Comparison of ENCODE assay signal across 12 mouse cellular contexts in genomic region chr17:36001966-36002365, GRCm38 (mm10). TPM values are rescaled to one million over a fixed set of nuclear protein-coding genes. Genes with fewer than 3 reads are reported as not detected.
DNase-seq lines count a peak whose midpoint lies in the region; ATAC-seq lines count a peak whose summit lies in the region.
"Had no signal": no experiment of that assay in that cellular context is flagged by ENCODE, and none has a peak within 500 bp of the region (broad histone marks: within the 10 kb centered on the region; RNA-seq: fewer than 3 reads in every experiment).

No protein-coding gene starts in this region.

- H3K4me1 ChIP-seq in stomach, embryonic 15.5 days = no peaks in the 10 kb centered on the region
- peaks cover 15% of the 10 kb centered on the region for H3K4me1 ChIP-seq in neural tube, embryonic 15.5 days
- H3K4me1 ChIP-seq in hindbrain, embryonic 16.5 days (ENCODE audit: control insufficient read depth, insufficient read depth, low read depth, low read length) = peaks cover 2% of the 10 kb centered on the region

- peak; percentile 63 for ATAC-seq in stomach, embryonic 15.5 days (ENCODE audit: insufficient read depth, low FRiP score, low read depth)
- no peak for ATAC-seq in neural tube, embryonic 15.5 days (ENCODE audit: low FRiP score)
- ATAC-seq in hindbrain, embryonic 16.5 days = no peak

- H3K4me2 ChIP-seq in stomach, embryonic 15.5 days = no peak overlapping the region
- H3K4me2 ChIP-seq in neural tube, embryonic 15.5 days = no peak overlapping the region
- H3K4me2 ChIP-seq in hindbrain, embryonic 16.5 days (ENCODE audit: low read length) = no peak overlapping the region
- H3K4me2 ChIP-seq: embryonic facial prominence, embryonic 13.5 days had no signal

- no peak overlapping the region for H3K9ac ChIP-seq in stomach, embryonic 15.5 days
- H3K9ac ChIP-seq in neural tube, embryonic 15.5 days (replicated peaks) = no peak overlapping the region
- no peak overlapping the region for H3K9ac ChIP-seq in hindbrain, embryonic 16.5 days (ENCODE audit: low read depth, low read length)
- H3K9ac ChIP-seq: embryonic facial prominence, embryonic 13.5 days had no signal

- H3K4me3 ChIP-seq in stomach, embryonic 15.5 days (replicated peaks) = no peak overlapping the region
- no peak overlapping the region for H3K4me3 ChIP-seq in neural tube, embryonic 15.5 days (replicated peaks)
- H3K4me3 ChIP-seq in hindbrain, embryonic 16.5 days (ENCODE audit: low read length) = no peak overlapping the region
- H3K4me3 ChIP-seq: embryonic facial prominence, embryonic 13.5 days had no signal

- peak; percentile 28 for DNase-seq in thymus, postnatal 0 days (ENCODE audit: low spot score)
- DNase-seq in thymus, postnatal 10 days (ENCODE audit: low spot score in 2 of 2) = no peak
- peak; percentile 41 for DNase-seq in T-cell, adult 2 months (ENCODE audit: low spot score)
- DNase-seq in liver = peak; percentile 87
- no peak for DNase-seq in testis, postnatal 14 days (ENCODE audit: low spot score)
- DNase-seq: adrenal gland, postnatal 14 days; kidney, adult 18-20 months had no signal

- H3K9me3 ChIP-seq in stomach, embryonic 15.5 days = no peaks in the 10 kb centered on the region
- H3K9me3 ChIP-seq in neural tube, embryonic 15.5 days (replicated peaks) = no peaks in the 10 kb centered on the region
- peaks cover 2% of the 10 kb centered on the region; the same call in 1 of the 2 replicates for H3K9me3 ChIP-seq in hindbrain, embryonic 16.5 days (ENCODE audit: control insufficient read depth, low read length)
- H3K9me3 ChIP-seq: embryonic facial prominence, embryonic 13.5 days had no signal

- H3K27ac ChIP-seq in stomach, embryonic 15.5 days = no peak overlapping the region
- no peak overlapping the region for H3K27ac ChIP-seq in neural tube, embryonic 15.5 days (replicated peaks)
- H3K27ac ChIP-seq in hindbrain, embryonic 16.5 days (ENCODE audit: low read depth, low read length) = no peak overlapping the region
- H3K27ac ChIP-seq: embryonic facial prominence, embryonic 13.5 days; macrophage had no signal

- no peaks in the 10 kb centered on the region for H3K27me3 ChIP-seq in stomach, embryonic 15.5 days (replicated peaks)
- no peaks in the 10 kb centered on the region for H3K27me3 ChIP-seq in neural tube, embryonic 15.5 days (replicated peaks)
- no peaks in the 10 kb centered on the region for H3K27me3 ChIP-seq in hindbrain, embryonic 16.5 days (replicated peaks; ENCODE audit: control insufficient read depth, insufficient read depth, low read length)
- H3K27me3 ChIP-seq: embryonic facial prominence, embryonic 13.5 days had no signal

- WGBS in stomach, embryonic 15.5 days = 92% methylated on average over 6 of the region's 6 CpGs
- 96% methylated on average over 6 of the region's 6 CpGs for WGBS in neural tube, embryonic 15.5 days
- WGBS in hindbrain, embryonic 16.5 days = 94% methylated on average over 6 of the region's 6 CpGs

- 0 out of 2 replicates have a peak, but pooled peaks cover 10% of the 10 kb centered on the region for H3K36me3 ChIP-seq in stomach, embryonic 15.5 days
- H3K36me3 ChIP-seq in neural tube, embryonic 15.5 days = peaks cover 10% of the 10 kb centered on the region; the same call in 1 of the 2 replicates
- H3K36me3 ChIP-seq in hindbrain, embryonic 16.5 days (ENCODE audit: control insufficient read depth, insufficient read depth, low read length) = peaks cover 5% of the 10 kb centered on the region; the same call in 1 of the 2 replicates

RNA-seq across cellular contexts. Expression of gene H2-T24, which starts 18.4 kb away (rescaled TPM):
- 4.2 and 6.5 TPM in 2 replicates for polyA plus RNA-seq in thymus, postnatal 0 days (2015; fragmentation: Nextera tagmentation; extraction: Ambion mirVana)
- polyA plus RNA-seq in stomach, embryonic 15.5 days (2015; fragmentation: Nextera tagmentation; extraction: Ambion mirVana) = 2.6 and 4.2 TPM in 2 replicates
- polyA plus RNA-seq in neural tube, embryonic 15.5 days (2015; fragmentation: Nextera tagmentation; extraction: Ambion mirVana) = 8.6 and 10.0 TPM in 2 replicates
- 9.6 and 10.3 TPM in 2 replicates for polyA plus RNA-seq in hindbrain, embryonic 16.5 days (2015; fragmentation: Nextera tagmentation; extraction: Ambion mirVana)

RNA-seq across cellular contexts. Expression of gene Prr3, which starts 21.9 kb away (rescaled TPM):
- 22.0 TPM in 2 replicates for polyA plus RNA-seq in thymus, postnatal 0 days (2015; fragmentation: Nextera tagmentation; extraction: Ambion mirVana)
- 27.6 and 29.0 TPM in 2 replicates for polyA plus RNA-seq in stomach, embryonic 15.5 days (2015; fragmentation: Nextera tagmentation; extraction: Ambion mirVana)
- polyA plus RNA-seq in neural tube, embryonic 15.5 days (2015; fragmentation: Nextera tagmentation; extraction: Ambion mirVana) = 78.5 and 87.9 TPM in 2 replicates
- polyA plus RNA-seq in hindbrain, embryonic 16.5 days (2015; fragmentation: Nextera tagmentation; extraction: Ambion mirVana) = 93.3 and 93.7 TPM in 2 replicates

RNA-seq across cellular contexts. Expression of gene Gnl1, which starts 22.3 kb away (rescaled TPM):
- 38.6 and 42.4 TPM in 2 replicates for polyA plus RNA-seq in thymus, postnatal 0 days (2015; fragmentation: Nextera tagmentation; extraction: Ambion mirVana)
- polyA plus RNA-seq in stomach, embryonic 15.5 days (2015; fragmentation: Nextera tagmentation; extraction: Ambion mirVana) = 41.4 and 47.0 TPM in 2 replicates
- 67.4 and 73.0 TPM in 2 replicates for polyA plus RNA-seq in neural tube, embryonic 15.5 days (2015; fragmentation: Nextera tagmentation; extraction: Ambion mirVana)
- 74.1 and 75.1 TPM in 2 replicates for polyA plus RNA-seq in hindbrain, embryonic 16.5 days (2015; fragmentation: Nextera tagmentation; extraction: Ambion mirVana)

RNA-seq across cellular contexts. Expression of gene H2-T23, which starts 30.7 kb away (rescaled TPM):
- 136 and 163 TPM in 2 replicates for polyA plus RNA-seq in thymus, postnatal 0 days (2015; fragmentation: Nextera tagmentation; extraction: Ambion mirVana)
- 11.4 and 14.8 TPM in 2 replicates for polyA plus RNA-seq in stomach, embryonic 15.5 days (2015; fragmentation: Nextera tagmentation; extraction: Ambion mirVana)
- 5.3 and 13.9 TPM in 2 replicates for polyA plus RNA-seq in neural tube, embryonic 15.5 days (2015; fragmentation: Nextera tagmentation; extraction: Ambion mirVana)
- 5.0 and 5.1 TPM in 2 replicates for polyA plus RNA-seq in hindbrain, embryonic 16.5 days (2015; fragmentation: Nextera tagmentation; extraction: Ambion mirVana)

RNA-seq across cellular contexts. Expression of gene Abcf1, which starts 32.4 kb away (rescaled TPM):
- 102 and 114 TPM in 2 replicates for polyA plus RNA-seq in thymus, postnatal 0 days (2015; fragmentation: Nextera tagmentation; extraction: Ambion mirVana)
- 94.0 and 94.7 TPM in 2 replicates for polyA plus RNA-seq in stomach, embryonic 15.5 days (2015; fragmentation: Nextera tagmentation; extraction: Ambion mirVana)
- polyA plus RNA-seq in neural tube, embryonic 15.5 days (2015; fragmentation: Nextera tagmentation; extraction: Ambion mirVana) = 78.4 and 90.3 TPM in 2 replicates
- polyA plus RNA-seq in hindbrain, embryonic 16.5 days (2015; fragmentation: Nextera tagmentation; extraction: Ambion mirVana) = 73.9 and 84.6 TPM in 2 replicates

Comparison
In these comparisons a context has a peak if more than half of its experiments do, and no peak if none do; other contexts are left out.
1. DNase-seq: peak in thymus, postnatal 0 days (single experiment), T-cell, adult 2 months (single experiment) and liver (single experiment); none in thymus, postnatal 10 days (0 of 2) and testis, postnatal 14 days (single experiment).